Mouse (Mus musculus) hematopoietic stem cell, adult 5-6 weeks (primary cell): Measurements from ENCODE around the gene Ryr1. TPM values are rescaled to one million over a fixed set of nuclear protein-coding genes. Genes with fewer than 3 reads are reported as not detected.

ENCODE experiments used
- ATAC-seq, 2 experiments: fragments of 125-278 bp in 1 of 2; replicated peaks in 1 of 2; 2 replicates each; pipeline ENCODE4 v1.8.0; 2016 to 2017; ENCODE audit warnings: inconsistent platforms in 2 of 2, mild to moderate bottlenecking in 2 of 2, moderate number of reproducible peaks in 2 of 2, low read depth in 1 of 2, moderate TSS enrichment in 1 of 2; ENCODE audit not compliant: low FRiP score in 2 of 2, poor library complexity in 2 of 2, severe bottlenecking in 2 of 2, insufficient read depth in 1 of 2, low TSS enrichment in 1 of 2
- total RNA-seq: library from RNA; stranded (forward); fragments of 172-1452, 232-1000 nt; gene quantifications from 2 replicates; pipeline ENCODE4 v1.2.3, GENCODE M21; 2017

The Ryr1 gene
- total RNA-seq: 0.19 and 0.25 TPM in 2 replicates

DNA sequence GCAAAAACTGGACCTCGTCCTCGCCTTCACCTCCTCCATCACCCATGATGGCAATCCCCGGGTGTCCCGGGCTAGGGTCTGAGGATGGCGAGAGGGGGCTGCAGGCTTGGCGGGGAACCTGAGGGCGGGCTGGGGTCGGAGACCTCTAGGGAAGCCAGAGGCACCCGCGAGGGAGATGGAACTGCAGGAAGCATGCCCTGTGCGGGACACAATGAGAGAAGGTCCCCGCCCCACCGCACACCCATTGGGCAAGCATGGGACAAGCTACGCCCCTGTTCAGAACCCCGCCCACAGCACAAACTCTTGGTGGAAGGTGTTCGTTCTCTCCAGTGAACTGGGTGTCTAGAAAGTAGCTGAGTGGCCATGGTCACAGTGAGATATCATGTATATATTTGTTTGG is at the start of gene Ryr1:
Gene Ryr1 (minus strand): TSS at position 210 of the 400 bp plus-strand sequence.
- ATAC-seq: peak; percentile 89 to 92

DNA sequence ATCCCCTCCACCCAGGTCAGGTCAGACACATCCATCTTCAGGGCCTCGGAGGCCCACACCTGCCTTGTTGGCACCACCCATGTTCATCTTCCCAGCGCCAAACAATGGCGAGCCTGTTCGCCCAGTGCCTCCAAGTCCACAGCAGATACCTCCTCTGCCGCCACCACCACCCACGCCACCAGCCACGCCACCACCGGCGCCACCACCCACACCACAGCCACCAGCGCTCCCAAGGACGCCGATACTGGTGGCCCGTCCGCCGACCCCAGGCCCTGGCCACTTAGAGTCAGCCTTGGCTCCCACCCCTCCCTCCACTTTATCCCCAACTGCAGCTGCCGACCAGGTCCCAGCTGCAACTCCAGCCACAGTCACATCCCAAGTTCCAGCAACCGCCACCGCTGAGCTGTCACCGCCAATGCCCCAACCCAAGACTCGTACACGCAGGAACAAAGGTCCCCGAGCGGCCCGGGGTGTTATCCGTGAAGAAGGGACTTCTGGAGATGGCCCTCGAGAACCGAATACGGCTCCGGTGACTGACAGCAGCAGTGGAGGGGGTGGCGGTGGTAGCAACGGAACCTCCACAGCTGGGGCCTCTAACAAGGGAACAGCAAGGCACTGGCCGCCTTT is 47.5 kb upstream of the Ryr1 start:
- no peak for ATAC-seq

DNA sequence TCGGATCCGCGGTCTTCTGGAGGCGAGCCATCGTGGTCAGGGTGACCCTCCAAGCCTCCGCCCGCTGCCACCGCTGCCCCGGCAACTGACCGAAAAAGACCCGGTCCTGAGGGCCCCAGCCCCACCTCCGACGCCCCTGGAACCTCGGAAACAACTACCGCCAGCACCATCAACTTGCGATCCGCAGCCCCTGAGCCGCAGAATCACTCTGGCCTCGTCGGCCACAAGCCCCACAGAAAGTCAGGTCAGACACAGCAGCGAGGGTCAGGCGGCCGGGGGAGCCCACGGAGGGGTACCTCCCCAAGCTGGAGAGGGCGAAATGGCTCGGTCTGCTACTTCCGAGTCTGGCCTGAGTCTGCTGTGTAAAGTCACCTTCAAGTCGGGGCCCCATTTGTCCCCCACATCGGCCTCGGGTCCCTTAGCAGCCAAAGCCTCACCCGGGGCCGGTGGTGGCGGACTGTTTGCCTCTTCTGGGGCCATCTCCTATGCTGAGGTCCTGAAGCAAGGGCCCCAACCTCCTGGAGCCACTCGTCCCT is 46.7 kb upstream of the Ryr1 start:
- no peak for ATAC-seq

DNA sequence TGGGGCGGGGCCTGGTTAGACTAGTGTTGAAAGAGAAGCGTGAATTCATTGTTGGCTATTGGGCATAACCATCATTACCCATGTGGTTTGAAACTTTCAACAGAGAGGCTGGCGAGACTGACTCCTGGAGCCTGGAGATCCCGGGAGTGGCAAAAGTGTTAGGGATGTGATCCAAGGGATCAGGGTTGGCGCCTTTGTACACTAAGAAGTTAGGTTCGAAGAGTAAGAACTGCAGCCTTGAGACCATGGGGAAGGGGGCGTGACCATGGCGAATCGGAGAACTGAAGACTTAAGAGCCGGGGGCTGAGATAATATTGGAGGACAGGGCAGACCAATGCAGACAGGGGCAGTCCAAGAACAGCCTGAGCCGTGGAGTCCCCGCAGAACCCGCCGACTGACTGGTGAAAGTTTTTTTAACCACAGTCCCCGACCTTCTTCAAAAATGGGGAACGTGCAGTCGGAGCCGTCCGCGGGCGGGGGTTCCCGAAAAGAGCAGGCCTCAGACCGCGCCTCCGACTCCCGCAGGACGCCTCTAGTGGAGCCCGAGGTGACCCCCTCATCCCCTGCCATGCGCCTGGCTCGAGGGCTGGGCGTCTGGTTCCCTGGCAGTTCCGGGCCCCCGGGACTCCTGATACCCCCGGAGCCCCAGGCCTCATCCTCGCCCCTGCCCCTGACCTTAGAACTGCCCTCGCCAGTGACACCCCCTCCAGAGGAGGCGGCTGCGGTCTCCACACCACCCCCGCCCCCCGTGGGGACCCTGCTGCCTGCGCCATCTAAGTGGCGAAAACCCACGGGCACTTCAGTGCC is 46.0 kb upstream of the Ryr1 start:
- peak; percentile 37 to 39; a peak in 3 of 4 replicates for ATAC-seq

DNA sequence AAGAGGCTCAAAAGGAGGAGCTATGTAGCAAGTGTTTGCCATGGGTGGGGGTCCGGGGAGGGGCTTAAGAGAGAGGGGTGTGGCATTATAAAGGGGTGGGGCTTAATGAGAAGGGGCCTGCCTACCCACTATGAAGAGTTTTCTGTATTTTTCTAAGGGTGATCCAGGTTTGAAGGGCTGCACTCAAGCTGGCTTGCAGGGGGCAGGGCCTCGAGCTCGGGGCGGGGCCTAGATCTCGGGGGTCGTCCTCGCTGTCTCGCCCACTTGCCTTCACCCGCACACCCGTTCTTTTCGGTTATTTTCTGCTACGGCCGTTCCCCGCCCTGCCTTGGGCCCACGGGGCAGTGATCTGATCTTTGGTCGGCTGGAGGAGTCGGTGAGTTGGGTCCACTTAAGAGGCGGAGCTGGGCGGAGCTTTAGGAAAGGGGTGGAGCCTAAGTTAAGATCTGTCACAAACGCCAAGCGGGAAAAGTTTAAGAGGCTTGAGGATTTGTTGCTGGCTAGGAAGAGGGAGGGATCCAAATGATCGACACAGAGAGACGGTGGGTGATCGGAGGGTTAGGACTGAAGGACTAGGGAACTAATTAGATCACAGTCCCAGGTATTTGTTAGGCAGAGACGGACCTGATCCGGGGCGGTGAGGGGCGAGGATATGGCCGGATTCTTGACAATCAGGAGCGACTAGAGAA is 45.2 kb upstream of the Ryr1 start, which contains the start of the genes Ggn and Spred3:
Gene Ggn (plus strand): TSS at position 145 of the 689 bp plus-strand sequence.
Gene Spred3 (minus strand): TSS at position 346 of the 689 bp plus-strand sequence.
- peak; percentile 57 to 60 for ATAC-seq

DNA sequence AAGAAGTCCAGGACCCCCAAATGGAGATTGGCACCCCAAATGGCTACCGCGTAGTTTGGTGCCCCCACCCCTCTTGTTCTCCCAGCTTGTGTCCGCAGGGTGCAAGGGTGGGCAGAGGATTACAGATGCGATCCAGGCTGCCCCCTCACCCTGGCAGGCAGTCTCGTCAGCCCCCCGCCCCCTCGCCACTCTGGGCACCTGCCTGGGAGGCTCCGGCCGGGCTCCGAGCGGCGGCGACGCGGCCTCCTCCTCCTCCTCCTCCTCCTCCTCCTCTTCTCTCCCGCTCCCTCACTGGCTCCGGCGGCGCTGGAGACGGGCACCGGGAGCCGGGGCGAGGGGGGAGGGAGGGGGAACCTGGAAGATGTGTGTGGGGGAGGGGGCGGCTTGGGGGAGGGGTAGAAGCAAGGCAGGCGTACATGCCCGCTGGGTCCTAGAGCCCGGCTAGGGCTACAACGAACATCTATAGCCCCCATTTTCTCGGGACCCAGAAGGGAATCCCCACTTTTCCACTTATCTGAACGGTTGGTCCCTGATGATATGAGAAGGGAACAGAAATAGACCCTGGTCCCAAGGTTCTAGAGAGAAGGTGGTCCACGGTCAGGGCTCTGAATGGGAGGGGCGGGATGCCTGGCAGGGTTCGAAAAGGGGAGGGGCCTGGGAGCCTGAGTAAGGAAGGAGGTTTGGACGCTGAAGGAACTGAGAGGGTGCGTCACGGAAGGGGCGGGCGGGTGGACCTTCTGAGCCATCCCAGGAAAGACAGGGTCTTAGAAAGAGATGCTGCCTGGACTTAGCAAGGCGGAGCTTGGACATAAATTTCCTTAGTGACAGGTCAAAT is 44.5 kb upstream of the Ryr1 start:
- peak; percentile 55 to 68 for ATAC-seq

DNA sequence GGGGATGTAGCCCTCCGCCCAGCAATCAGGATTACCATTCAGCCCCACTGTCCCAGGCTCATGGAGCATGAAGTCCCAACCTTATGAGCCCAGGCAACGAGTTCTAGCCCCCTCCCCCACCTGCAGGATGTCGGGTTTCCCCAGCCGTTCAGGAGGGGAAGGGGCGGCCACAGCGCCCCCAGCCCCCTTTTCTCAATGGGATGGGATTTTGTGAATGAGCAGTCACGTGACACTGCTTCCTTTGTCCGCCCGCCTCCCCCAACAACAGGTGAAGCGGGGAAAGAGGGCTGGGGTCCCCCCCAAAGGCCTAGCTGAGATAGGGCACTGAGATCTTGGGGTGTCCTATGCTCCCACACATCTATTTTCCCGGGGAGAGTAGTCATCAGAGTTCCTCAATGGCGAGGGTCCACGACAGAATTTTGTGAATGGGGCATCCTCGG is 43.8 kb upstream of the Ryr1 start:
- no peak for ATAC-seq

DNA sequence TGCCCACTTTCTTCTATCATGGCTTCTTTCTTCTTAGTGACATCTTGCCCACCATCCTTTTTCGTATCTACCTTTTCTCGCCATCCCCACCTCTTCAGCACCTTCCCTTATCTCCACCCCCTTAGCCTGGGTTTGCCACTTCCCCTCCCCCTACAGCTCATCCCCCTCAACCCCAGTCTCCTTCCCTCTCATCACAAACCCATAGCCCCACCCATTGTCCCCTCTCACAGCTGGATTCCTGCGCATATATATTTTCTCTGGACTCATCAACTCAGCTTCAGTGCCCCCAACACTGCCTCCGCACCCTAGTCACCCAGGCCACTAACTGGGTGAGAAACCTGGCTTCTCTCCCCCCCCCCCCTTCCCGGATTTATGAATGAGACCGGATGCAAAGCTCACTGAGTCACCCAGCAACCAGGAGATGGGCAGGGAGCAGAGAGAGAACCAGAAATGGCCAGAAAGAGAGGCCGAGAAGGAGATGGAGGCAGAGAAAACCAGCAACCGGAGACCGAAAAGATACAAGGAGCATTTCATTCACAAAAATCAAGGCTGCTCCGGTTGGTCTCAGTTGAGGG is 43.2 kb upstream of the Ryr1 start:
- no peak for ATAC-seq

DNA sequence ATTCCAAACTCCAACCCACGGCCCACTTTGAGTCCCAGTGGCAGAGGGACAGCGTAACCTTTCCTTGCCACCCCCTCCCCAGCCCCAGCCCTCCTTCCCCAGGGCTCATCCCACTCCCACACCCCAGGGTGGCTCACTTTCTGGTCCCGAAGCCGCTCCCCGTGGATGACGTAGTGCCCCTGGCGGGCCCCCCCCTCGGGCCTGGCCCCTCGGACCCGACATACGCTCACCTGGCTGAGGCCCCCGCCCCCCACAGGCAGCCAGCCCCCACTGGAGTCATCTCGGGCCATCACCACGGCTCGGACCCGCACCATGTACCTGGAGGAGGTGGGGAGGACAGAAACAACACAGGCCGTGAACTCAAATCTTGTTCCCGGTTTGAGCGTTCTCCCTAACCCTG is 42.7 kb upstream of the Ryr1 start:
- ATAC-seq: no peak

DNA sequence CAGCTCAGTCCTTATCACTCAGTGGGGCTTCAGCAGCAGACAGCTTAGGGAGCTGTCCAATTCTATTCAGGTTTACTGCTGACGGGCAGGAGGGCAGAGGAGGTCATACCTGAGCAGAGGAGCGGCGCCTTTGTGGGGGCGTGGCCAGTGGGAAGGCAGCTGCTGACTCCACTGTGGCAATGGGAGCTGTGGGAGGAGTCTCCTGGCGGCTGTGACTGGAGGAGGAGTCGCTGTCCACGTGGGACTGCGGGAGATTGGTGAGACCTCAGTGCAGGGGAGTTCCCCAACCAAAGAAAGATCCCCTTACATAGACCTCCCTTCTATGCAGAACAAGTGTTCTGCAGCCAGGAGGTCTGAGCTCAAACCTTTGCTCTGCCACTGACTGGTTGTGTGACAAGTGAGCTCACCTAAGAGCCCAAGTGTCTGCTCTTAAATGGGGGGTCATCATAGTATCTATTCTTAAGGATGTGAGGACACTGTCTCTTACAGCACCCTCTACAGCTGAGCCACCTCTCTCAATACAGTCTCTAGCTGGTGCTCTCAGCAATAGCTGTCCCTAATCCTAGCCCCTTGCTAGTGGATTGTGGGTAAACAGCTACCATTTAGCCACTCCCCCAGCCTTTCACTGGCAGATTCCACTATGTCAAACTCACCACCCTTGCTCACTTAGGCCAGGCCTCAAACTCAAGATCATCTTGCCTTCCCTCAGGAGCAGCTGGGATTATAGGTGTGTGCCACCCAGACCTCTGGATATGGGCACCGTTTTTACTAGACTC is 38.0 kb upstream of the Ryr1 start:
- peak; percentile 86 to 89 for ATAC-seq

DNA sequence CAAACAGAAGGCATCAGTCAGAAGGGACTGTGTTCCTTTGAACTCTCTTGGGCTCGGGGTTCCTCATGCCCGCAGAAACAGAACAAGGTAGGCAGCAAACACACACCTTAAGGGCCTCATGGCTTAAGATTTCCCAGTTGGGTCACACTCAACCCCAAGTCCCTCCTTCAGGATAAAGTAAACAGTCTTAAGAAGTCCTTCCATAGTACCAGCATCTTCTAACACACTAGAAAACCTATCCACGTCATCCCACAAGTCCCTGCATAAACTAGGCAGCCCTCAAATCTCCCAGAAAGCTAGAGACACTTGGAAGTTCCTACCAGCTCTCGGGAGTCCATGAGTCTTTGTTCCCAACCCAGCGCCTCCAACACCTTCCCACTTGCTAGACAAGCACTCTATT is 37.3 kb upstream of the Ryr1 start:
- no peak for ATAC-seq

DNA sequence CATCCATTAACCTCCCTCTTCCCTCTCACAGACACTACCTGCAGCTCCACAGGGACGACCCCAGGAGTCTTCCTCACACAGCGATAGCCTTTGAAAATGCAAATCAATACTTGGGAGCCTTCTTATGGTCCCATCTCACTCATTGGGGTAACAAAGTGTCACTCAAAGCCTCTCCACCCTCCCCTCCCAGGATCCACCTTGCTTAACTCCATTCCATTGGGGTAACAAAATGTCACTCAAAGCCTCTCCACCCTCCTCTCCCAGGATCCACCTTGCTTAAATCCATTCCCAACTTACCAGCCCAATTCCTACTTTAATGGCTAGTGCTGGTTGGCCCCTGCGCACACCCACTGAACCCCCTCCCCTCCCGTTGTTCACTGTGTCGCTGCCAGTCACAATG is 33.3 kb upstream of the Ryr1 start:
- no peak for ATAC-seq

DNA sequence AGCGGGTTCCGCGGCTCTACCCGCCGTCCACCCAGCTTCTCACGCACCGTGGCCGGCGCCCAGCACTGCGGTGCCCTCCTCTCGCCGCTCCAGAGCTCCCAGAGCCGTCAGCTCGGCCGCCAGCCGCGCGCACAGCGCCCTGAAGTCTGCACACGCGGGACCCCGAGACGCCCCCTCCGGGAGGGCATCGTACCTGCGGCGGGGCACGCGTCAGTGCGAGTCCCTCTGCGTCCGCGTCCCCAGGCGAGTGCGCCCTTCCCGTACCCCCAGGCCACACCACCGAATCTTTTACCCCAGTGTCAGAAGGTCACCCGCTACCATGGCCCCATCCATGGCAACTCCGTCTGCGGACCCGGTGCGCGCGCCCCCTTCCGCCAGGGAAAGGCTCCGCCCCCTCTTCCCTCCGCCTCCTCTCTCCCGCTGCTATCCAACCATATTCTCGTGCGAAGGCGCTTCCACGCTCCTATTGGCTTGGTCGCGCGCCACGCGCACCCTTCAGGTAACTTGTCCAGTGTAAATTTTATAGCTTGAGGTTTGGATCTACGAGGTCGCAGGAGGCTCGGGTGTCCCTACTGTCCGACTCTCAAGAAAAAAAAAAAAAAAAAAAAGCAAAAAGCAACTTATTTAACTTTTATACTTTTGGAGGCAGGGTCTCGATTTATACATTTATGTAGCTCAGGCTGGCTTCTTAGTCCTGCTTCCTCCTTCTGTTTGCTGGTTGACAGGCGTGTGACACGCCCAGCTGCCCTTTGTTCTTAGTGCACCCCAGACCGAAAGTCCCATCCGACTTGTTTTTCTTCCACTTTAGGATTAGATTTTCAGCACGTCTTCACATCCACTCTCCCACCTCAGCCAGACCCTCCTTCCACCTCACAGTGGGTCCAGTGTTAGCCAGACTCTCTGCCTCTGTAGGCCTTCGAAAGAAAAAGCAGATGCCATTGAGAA is 31.1 kb upstream of the Ryr1 start, which contains the start of gene Fam98c:
Gene Fam98c (minus strand): TSS at position 397 of the 945 bp plus-strand sequence.
- peak; percentile 87 to 89 for ATAC-seq

DNA sequence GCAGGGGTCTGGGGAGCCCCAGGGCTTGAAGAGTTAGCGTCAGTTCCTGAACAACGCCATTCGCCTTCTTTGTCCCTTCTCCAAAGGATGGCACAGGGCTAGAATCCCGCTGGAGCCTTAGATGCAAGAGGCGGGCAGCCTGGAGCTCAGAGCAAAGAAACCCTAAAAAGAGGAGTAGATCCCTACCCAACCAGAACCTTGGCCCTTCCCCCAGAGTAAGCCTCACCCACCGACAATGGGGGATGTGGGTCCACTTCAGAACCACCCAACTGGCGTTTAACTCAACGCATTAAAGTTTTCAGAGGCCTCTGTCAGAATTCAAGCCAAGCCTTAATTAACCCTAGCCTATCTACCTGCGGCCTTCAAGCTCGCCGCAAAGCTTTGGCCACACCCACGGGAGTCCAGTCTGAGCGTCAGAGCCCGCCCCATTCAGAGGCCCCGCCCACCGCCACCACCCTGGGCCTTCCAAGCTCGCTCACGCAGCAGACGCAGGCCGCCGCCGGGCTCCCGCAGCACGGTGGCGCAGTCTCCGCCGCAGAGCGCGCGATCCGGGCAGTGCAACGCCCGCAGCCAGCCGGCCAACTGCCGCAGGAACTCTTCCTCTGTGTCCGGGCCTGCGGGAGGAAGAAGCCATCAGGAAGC is 30.3 kb upstream of the Ryr1 start:
- peak; percentile 66 to 79 for ATAC-seq
